Mouse (Mus musculus): ENCODE data around the gene H2al2c. TPM values are rescaled to one million over a fixed set of nuclear protein-coding genes. Genes with fewer than 3 reads are reported as not detected.
"Not testable (repeated sequence)": the region's sequence is repeated elsewhere in the genome, so short reads cannot be mapped to it uniquely, and the experiment has no call there.

Gene H2al2c
- polyA plus RNA-seq (2012; rRNA removed) (not detected in 2 replicates), polyA plus RNA-seq (2014; fragmentation: Nextera tagmentation; extraction: Ambion mirVana) (not detected in 2 replicates)

- H3K36me3 ChIP-seq (ENCODE audit: control insufficient read depth, insufficient read depth, low read length); H3K27me3 ChIP-seq (ENCODE audit: control insufficient read depth, insufficient read depth, low read length); H3K27ac ChIP-seq (replicated peaks; ENCODE audit: low read depth, low read length); H3K4me2 ChIP-seq (replicated peaks; ENCODE audit: low read depth, low read length, severe bottlenecking); H3K9ac ChIP-seq (ENCODE audit: low read depth, low read length, severe bottlenecking); H3K4me1 ChIP-seq (ENCODE audit: control insufficient read depth, insufficient read depth, low read length); H3K4me3 ChIP-seq (replicated peaks; ENCODE audit: low read length); ATAC-seq (ENCODE audit: low FRiP score, low read depth); H3K9me3 ChIP-seq (ENCODE audit: control insufficient read depth, low read length); DNase-seq (ENCODE audit: low spot score): not testable (repeated sequence)
- no CpG with 5 or more reads among the region's 4 CpGs for WGBS
Measured at GRCm38 (mm10) chrY:2598799-2599198, at the start of gene H2al2c. H2al2c (plus strand) TSS chrY:2599099.

Other genes starting within 250 kb of the H2al2c start
- not detected in 2 replicates for gene Sry, start 64.6 kb downstream of the H2al2c start, polyA plus RNA-seq (2012; rRNA removed)
- gene Sry, start 64.6 kb downstream of the H2al2c start, polyA plus RNA-seq (2014; fragmentation: Nextera tagmentation; extraction: Ambion mirVana): not detected in 2 replicates
- not detected in 2 replicates for gene H2al2b, start 121.6 kb downstream of the H2al2c start, polyA plus RNA-seq (2012; rRNA removed)
- gene H2al2b, start 121.6 kb downstream of the H2al2c start, polyA plus RNA-seq (2014; fragmentation: Nextera tagmentation; extraction: Ambion mirVana): not detected in 2 replicates
- not detected in 2 replicates for gene Gm4064, start 197.1 kb downstream of the H2al2c start, polyA plus RNA-seq (2012; rRNA removed)
- not detected in 2 replicates for gene Gm4064, start 197.1 kb downstream of the H2al2c start, polyA plus RNA-seq (2014; fragmentation: Nextera tagmentation; extraction: Ambion mirVana)
- gene Rbmy, start 231.6 kb downstream of the H2al2c start, polyA plus RNA-seq (2012; rRNA removed): not detected in 2 replicates
- not detected in 2 replicates for gene Rbmy, start 231.6 kb downstream of the H2al2c start, polyA plus RNA-seq (2014; fragmentation: Nextera tagmentation; extraction: Ambion mirVana)
- gene Gm10256, start 231.6 kb downstream of the H2al2c start, polyA plus RNA-seq (2012; rRNA removed): not detected in 2 replicates
- not detected in 2 replicates for gene Gm10256, start 231.6 kb downstream of the H2al2c start, polyA plus RNA-seq (2014; fragmentation: Nextera tagmentation; extraction: Ambion mirVana)